Mouse (Mus musculus) thymus, adult 2 months (tissue): ENCODE measurements at regions not wholly inside any gene's neighbourhood (a gene's known extent, or its start where the extent isn't known, plus 50 kb on each side); places are given as distances from the start of the nearest gene placed in this dataset.

Experiments
- CTCF ChIP-seq: fragments of 200-500 bp; IDR thresholded peaks from 2 replicates; pipeline ENCODE4 v1.5.1; 2012; ENCODE audit warnings: mild to moderate bottlenecking, control low read depth, low read length, moderate library complexity, borderline replicate concordance; ENCODE audit not compliant: control insufficient read depth, poor library complexity, insufficient read depth; ENCODE audit errors: extremely low read depth
- POLR2A ChIP-seq: fragments of 200-500 bp; IDR thresholded peaks from 2 replicates; pipeline ENCODE4 v1.6.1; 2012; ENCODE audit warnings: mild to moderate bottlenecking, low read length, control low read depth, moderate library complexity; ENCODE audit not compliant: control insufficient read depth, poor library complexity, insufficient read depth; ENCODE audit errors: extremely low read depth

GRCm38 (mm10) chr3:41288735-41289134, 205.9 kb upstream of the Pgrmc2 start:
- TF ChIP-seq CTCF, result no peak
- no peak for TF ChIP-seq POLR2A
